Mouse (Mus musculus) liver, postnatal 0 days (tissue): ENCODE data around the gene Phrf1. TPM values are rescaled to one million over a fixed set of nuclear protein-coding genes. Genes with fewer than 3 reads are reported as not detected.

Experiments used
- ATAC-seq: fragments of 200-750 bp; cut with Nextera tagmentation; 2 replicates; pipeline ENCODE4 v1.8.0; 2017; ENCODE audit warnings: mild to moderate bottlenecking, moderate library complexity
- DNase-seq: peaks from one replicate; pipeline ENCODE4 v3.0.0-alpha.2; 2016
- H3K27ac ChIP-seq: fragments of 300-500 bp; sonication (generic); 2 replicates; pipeline ENCODE4 v1.5.1; 2014; ENCODE audit warnings: antibody characterized with exemption, moderate library complexity, mild to moderate bottlenecking, low read depth
- H3K27me3 ChIP-seq: fragments of 300-500 bp; sonication (generic); 2 replicates; pipeline ENCODE4 v1.6.1; 2014; ENCODE audit warnings: low read length, control low read depth, mixed read lengths; ENCODE audit not compliant: insufficient read depth
- H3K36me3 ChIP-seq: fragments of 300-500 bp; sonication (generic); replicated peaks from 2 replicates; pipeline ENCODE4 v1.6.1; 2014; ENCODE audit warnings: mild to moderate bottlenecking, control low read depth, low read length, moderate library complexity, mixed read lengths; ENCODE audit not compliant: insufficient read depth
- H3K4me1 ChIP-seq: fragments of 300-500 bp; sonication (generic); 2 replicates; pipeline ENCODE4 v1.6.1; 2014; ENCODE audit warnings: antibody characterized with exemption, mild to moderate bottlenecking, control low read depth; ENCODE audit not compliant: insufficient read depth
- H3K4me2 ChIP-seq: fragments of 300-500 bp; sonication (generic); 2 replicates; pipeline ENCODE4 v1.6.1; 2014; ENCODE audit warnings: low read depth, mild to moderate bottlenecking, low read length, moderate library complexity, mixed read lengths
- H3K4me3 ChIP-seq: fragments of 300-500 bp; sonication (generic); 2 replicates; pipeline ENCODE4 v1.5.1; 2014; ENCODE audit warnings: low read depth, low read length
- H3K9ac ChIP-seq: fragments of 300-500 bp; sonication (generic); replicated peaks from 2 replicates; pipeline ENCODE4 v1.6.1; 2014; ENCODE audit warnings: mild to moderate bottlenecking, moderate library complexity
- H3K9me3 ChIP-seq: fragments of 300-500 bp; sonication (generic); 2 replicates; pipeline ENCODE4 v1.6.1; 2016; ENCODE audit warnings: mild to moderate bottlenecking, control low read depth, low read length, mixed read lengths
- CTCF ChIP-seq: sonication (generic); IDR thresholded peaks from 2 replicates; pipeline ENCODE4 v1.5.1; 2016; ENCODE audit warnings: antibody characterized with exemption, low read depth
- EP300 ChIP-seq: IDR thresholded peaks from 2 replicates; pipeline ENCODE4 v1.6.1; 2016; ENCODE audit warnings: antibody characterized with exemption, low read depth, mild to moderate bottlenecking
- WGBS: fragments of 180-500 bp; shearing (Covaris S2); extraction: QIAGEN DNeasy Blood & Tissue Kit; methylation state at CpG from one replicate; pipeline ENCODE4 v1.1.7; 2014; ENCODE audit not compliant: insufficient replicate concordance; 5-methylcytosine and 5-hydroxymethylcytosine counted together
- polyA plus RNA-seq: library from polyadenylated mRNA; unstranded; fragments of >200 nt; fragmentation: Nextera tagmentation; extraction: Ambion mirVana; gene quantifications from 2 replicates; pipeline ENCODE4 v1.2.1, GENCODE M21; 2015

Gene Phrf1
- polyA plus RNA-seq, 1 experiment from 2014 or later, result 14.3 TPM

DNA sequence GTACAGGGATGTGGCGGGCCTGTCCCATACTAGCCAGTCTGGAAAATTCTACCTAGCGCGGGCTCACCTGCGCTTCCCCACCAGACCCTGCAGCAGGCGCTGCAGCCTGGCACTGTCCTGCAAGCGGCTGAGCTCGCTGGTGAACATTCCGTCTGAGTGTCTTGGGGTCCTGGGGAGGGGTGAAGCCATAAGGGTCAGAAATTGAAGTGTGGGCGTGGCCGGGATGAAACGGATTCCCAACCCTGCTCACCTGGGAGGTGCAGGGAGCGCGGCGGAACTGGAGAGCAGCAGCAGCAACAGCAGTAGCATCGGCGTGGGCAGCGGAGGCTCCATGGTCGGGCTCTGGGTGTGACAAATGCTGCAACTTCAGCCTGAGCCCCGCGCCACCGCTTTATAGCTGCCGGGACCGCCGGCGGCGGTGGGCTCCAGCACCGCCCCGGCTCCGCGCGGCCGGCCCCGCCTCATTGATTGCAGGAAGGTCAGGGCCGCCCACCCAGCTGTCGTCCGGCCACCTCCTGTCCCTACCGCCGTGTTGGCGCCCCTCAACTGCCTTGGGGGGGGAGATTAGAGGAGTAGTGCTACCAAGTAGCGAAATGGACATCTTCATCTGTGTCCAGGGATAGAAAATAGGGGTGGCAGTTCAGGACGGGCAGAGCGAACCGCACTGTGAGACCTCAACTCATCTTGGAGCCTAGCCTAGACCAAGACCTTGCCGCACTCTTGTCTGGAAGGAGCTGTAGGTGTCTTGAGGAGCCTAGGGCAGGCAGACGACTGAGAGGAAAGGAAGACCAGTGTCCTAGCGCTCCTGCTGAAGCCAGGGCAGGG is 50.4 kb downstream of the Phrf1 start, which contains the start of gene Sct:
Gene Sct, minus strand, starts transcription at position 368 of the 825 bp plus-strand sequence.
- DNase-seq (no peak), ATAC-seq (peak; percentile 63)
- H3K9ac ChIP-seq, result 0 out of 2 replicates have a peak within 1 kb of the TSS, but pooled peaks have one; percentile 11
- H3K4me1 ChIP-seq, result peaks cover 8% of the 10 kb centered on the region; the same call in 1 of the 2 replicates
- peak within 1 kb of the TSS; percentile 38 for H3K4me3 ChIP-seq
- TF ChIP-seq EP300 (no peak), CTCF (peak; percentile 59)
- H3K27me3 ChIP-seq, result peaks cover 20% of the 10 kb centered on the region
- H3K36me3 ChIP-seq, result no peaks in the 10 kb centered on the region
- 8% methylated on average over 45 of the region's 46 CpGs for WGBS
- no peaks in the 10 kb centered on the region for H3K9me3 ChIP-seq
- peak within 1 kb of the TSS; percentile 80 for H3K4me2 ChIP-seq
- H3K27ac ChIP-seq, result no peak within 1 kb of the TSS

DNA sequence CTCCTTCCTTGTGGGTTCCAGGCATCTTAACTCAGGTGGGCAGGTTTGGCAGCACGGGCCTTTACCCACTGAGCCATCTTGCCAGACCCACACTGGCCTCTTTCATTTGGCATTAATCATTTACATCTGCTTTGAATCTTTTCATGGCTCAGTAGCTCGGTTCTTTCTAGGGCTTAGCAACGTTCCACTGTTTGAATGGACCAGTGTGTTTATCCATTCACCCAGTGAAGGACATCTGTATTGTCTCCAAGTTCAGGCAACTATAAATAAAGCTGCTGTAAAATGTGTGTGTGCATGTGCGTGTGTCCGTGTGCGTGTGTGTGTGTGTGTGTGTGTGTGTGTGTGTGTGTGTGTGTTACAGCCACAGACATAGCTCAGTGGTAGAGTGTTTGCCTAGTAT is 52.9 kb downstream of the Phrf1 start:
- no peak for ATAC-seq
- Histone ChIP-seq H3K9ac (no peak overlapping the region), H3K27ac (no peak overlapping the region), H3K27me3 (peaks cover 20% of the 10 kb centered on the region), H3K36me3 (no peaks in the 10 kb centered on the region), H3K4me1 (peaks cover 7% of the 10 kb centered on the region; the same call in 1 of the 2 replicates), H3K4me3 (no peak overlapping the region), H3K4me2 (no peak overlapping the region), H3K9me3 (no peaks in the 10 kb centered on the region)
- DNase-seq, result no peak
- WGBS, result 75% methylated on average over 6 of the region's 6 CpGs
- TF ChIP-seq EP300 (no peak), CTCF (no peak)

DNA sequence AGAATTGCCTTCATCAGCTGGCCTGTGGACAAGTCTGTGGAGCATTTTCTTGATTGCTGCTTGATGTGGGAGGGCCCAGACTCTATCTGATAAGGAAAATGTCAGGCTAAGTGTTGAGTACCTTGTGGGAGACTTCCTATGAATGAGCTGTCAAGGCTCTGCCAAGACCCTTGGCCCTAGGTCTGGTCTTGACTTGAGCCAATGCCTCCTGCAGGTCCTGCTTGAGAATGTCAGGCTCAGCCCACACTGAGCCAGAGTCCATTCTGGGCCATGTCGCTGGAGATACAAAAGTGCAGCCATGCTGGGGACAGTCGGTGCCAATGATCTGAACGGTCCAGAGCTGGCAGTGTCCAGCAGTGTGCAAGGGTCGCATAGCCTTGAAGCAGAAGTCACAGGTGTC is 54.2 kb downstream of the Phrf1 start:
- Histone ChIP-seq H3K9me3 (no peaks in the 10 kb centered on the region), H3K4me3 (no peak overlapping the region), H3K4me2 (no peak overlapping the region), H3K9ac (no peak overlapping the region), H3K36me3 (no peaks in the 10 kb centered on the region), H3K27me3 (peaks cover 19% of the 10 kb centered on the region), H3K27ac (no peak overlapping the region), H3K4me1 (peaks cover 5% of the 10 kb centered on the region; the same call in 1 of the 2 replicates)
- WGBS, result 77% methylated on average over 4 of the region's 4 CpGs
- ATAC-seq (no peak), DNase-seq (no peak)
- no peak for TF ChIP-seq CTCF
- TF ChIP-seq EP300, result no peak

DNA sequence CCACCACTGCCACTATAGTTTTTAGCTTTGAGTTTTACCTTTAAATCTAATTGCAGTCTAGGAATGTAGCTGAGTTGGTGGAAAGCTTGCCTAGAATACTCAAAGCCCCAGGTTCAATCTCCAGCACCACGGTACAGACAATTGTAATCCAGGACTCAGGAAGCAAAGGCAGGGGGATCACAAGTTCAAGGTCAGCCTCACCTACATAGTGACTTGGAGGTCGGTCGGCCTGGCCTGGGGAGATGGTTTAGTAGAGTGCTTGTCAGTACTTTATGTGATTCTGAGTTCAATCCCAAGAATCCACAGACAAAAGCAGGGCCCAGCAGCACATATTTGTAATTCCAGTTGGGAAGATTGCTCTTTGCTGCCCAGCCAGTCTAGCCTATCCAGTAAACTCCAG is 59.5 kb downstream of the Phrf1 start:
- no peak for TF ChIP-seq EP300
- DNase-seq (no peak), ATAC-seq (no peak)
- H3K4me3 ChIP-seq, result no peak overlapping the region
- no peak overlapping the region for H3K9ac ChIP-seq
- H3K4me1 ChIP-seq, result peaks cover 3% of the 10 kb centered on the region
- H3K27ac ChIP-seq, result no peak overlapping the region
- peaks cover 32% of the 10 kb centered on the region for H3K27me3 ChIP-seq
- no peak overlapping the region for H3K4me2 ChIP-seq
- 74% methylated on average over 3 of the region's 3 CpGs for WGBS
- no peaks in the 10 kb centered on the region for H3K9me3 ChIP-seq
- H3K36me3 ChIP-seq, result no peaks in the 10 kb centered on the region

DNA sequence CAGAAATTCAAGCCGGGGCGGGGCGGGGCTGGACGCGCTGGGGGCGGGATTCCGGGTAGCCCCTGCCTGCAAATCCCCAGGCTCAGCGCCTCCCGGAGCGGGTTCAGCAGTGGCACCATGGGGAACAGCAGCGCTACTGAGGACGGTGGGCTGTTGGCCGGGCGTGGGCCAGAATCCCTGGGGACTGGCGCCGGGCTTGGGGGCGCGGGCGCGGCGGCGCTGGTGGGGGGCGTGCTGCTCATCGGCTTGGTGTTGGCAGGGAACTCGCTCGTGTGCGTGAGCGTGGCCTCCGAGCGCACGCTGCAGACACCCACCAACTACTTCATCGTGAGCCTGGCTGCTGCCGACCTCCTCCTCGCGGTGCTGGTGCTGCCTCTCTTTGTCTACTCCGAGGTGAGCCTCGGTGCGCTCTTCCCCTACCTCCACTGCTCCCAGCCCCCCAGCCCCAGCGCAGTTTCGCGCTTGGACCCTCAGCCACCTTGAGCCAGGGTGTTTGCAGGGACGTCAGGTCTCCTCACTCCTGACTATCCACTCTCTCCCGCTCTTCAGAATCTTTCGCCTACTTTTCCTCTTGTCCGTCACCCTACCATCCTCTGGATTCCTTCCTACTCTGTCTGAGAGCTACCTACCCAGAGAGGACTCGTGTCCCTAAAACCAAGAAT is 63.5 kb downstream of the Phrf1 start, which contains the start of gene Drd4:
Gene Drd4, plus strand, starts transcription at position 86 of the 662 bp plus-strand sequence.
- 0 out of 2 replicates have a peak within 1 kb of the TSS, but pooled peaks have one; percentile 16 for H3K9ac ChIP-seq
- peak within 1 kb of the TSS; percentile 62 for H3K4me2 ChIP-seq
- 3% methylated on average over 34 of the region's 46 CpGs for WGBS
- peaks cover 60% of the 10 kb centered on the region for H3K27me3 ChIP-seq
- ATAC-seq, result no peak
- no peak for DNase-seq
- TF ChIP-seq EP300, result no peak
- no peak for TF ChIP-seq CTCF
- peaks cover 16% of the 10 kb centered on the region for H3K4me1 ChIP-seq
- no peaks in the 10 kb centered on the region for H3K36me3 ChIP-seq
- H3K27ac ChIP-seq, result no peak within 1 kb of the TSS
- H3K4me3 ChIP-seq, result peak within 1 kb of the TSS; percentile 30
- no peaks in the 10 kb centered on the region for H3K9me3 ChIP-seq
